Mouse (Mus musculus): ENCODE data around the gene Gm38392. TPM values are rescaled to one million over a fixed set of nuclear protein-coding genes. Genes with fewer than 3 reads are reported as not detected.

Gene Gm38392
- total RNA-seq, 1 experiment from 2014 or later, result 0.96 TPM

- DNase-seq, result no peak
These were observed 87.4 kb downstream of the Gm38392 start for GRCm38 (mm10) chr3:88199541-88200110.

- DNase-seq, result no peak
These were observed 88.4 kb downstream of the Gm38392 start for GRCm38 (mm10) chr3:88198505-88199020.

GRCm38 (mm10) chr3:88197741-88198504 lies 89.1 kb downstream of the Gm38392 start:
- DNase-seq, result no peak

Small RNA genes lying within 50 kb of the gene (microRNA-seq; reads per million reads assigned to microRNA genes)
- gene Gm25641 (0 reads per million in 2 experiments), gene Mir3093 (0 reads per million in 2 experiments), gene Mir9-1 (0 reads per million in 2 experiments)

Other genes starting within 250 kb of the Gm38392 start
- gene Gpatch4, start 244.1 kb downstream of the Gm38392 start, total RNA-seq (2021), result 15.7 and 22.5 TPM in 2 replicates
- gene Naxe, start 228.7 kb downstream of the Gm38392 start, total RNA-seq (2021), result 135 and 138 TPM in 2 replicates
- gene Ttc24, start 208.9 kb downstream of the Gm38392 start, total RNA-seq (2021), result not detected in 2 replicates
- gene Iqgap3, start 205.2 kb downstream of the Gm38392 start, total RNA-seq (2021), result 7.3 and 8.0 TPM in 2 replicates
- 92.9 and 98.4 TPM in 2 replicates for gene Mef2d, start 144.8 kb downstream of the Gm38392 start, total RNA-seq (2021)
- gene Rhbg, start 32.5 kb downstream of the Gm38392 start, total RNA-seq (2021), result 0.86 and 2.1 TPM in 2 replicates
- gene Tsacc, start 9.8 kb upstream of the Gm38392 start, total RNA-seq (2021), result 8.3 and 9.7 TPM in 2 replicates
- 255 and 265 TPM in 2 replicates for gene Cct3, start 9.9 kb upstream of the Gm38392 start, total RNA-seq (2021)
- 139 and 159 TPM in 2 replicates for gene Glmp, start 37.8 kb upstream of the Gm38392 start, total RNA-seq (2021)
- 15.9 and 22.2 TPM in 2 replicates for gene Tmem79, start 48.9 kb upstream of the Gm38392 start, total RNA-seq (2021)
- gene Smg5, start 49.0 kb upstream of the Gm38392 start, total RNA-seq (2021), result 44.5 and 55.1 TPM in 2 replicates
- gene Paqr6, start 77.4 kb upstream of the Gm38392 start, total RNA-seq (2021), result 3.0 TPM in 2 replicates
- gene Bglap3, start 85.5 kb upstream of the Gm38392 start, total RNA-seq (2021), result 0.67 and 0.94 TPM in 2 replicates
- gene Bglap2, start 91.5 kb upstream of the Gm38392 start, total RNA-seq (2021), result not detected in 2 replicates
- gene Bglap, start 97.3 kb upstream of the Gm38392 start, total RNA-seq (2021), result 2.1 and 3.3 TPM in 2 replicates
- 57.0 and 58.2 TPM in 2 replicates for gene Pmf1, start 123.1 kb upstream of the Gm38392 start, total RNA-seq (2021)
- gene Slc25a44, start 137.9 kb upstream of the Gm38392 start, total RNA-seq (2021), result 46.7 and 51.7 TPM in 2 replicates
- 11.0 and 11.5 TPM in 2 replicates for gene Sema4a, start 174.0 kb upstream of the Gm38392 start, total RNA-seq (2021)
- gene Lmna, start 222.7 kb upstream of the Gm38392 start, total RNA-seq (2021), result 97.6 and 99.3 TPM in 2 replicates
- gene Mex3a, start 245.2 kb upstream of the Gm38392 start, total RNA-seq (2021), result 4.2 and 4.4 TPM in 2 replicates